Mouse (Mus musculus) midbrain, embryonic 10.5 days (tissue): Measurements from ENCODE around the gene Naxe. TPM values are rescaled to one million over a fixed set of nuclear protein-coding genes. Genes with fewer than 3 reads are reported as not detected.
A peak's percentile ranks its signal among the peaks of the same experiment; 100 is the strongest.

Experiments used
- DNase-seq: peaks from one replicate; pipeline ENCODE4 v3.0.0-alpha.2; 2017; ENCODE audit warnings: low spot score
- H3K27ac ChIP-seq: fragments of 300-500 bp; sonication (generic); replicated peaks from 2 replicates; pipeline ENCODE4 v1.5.1; 2016; ENCODE audit warnings: mild to moderate bottlenecking
- H3K27me3 ChIP-seq: fragments of 300-500 bp; sonication (generic); 2 replicates; pipeline ENCODE4 v1.6.1; 2016; ENCODE audit warnings: low read depth, mild to moderate bottlenecking; ENCODE audit not compliant: poor library complexity, severe bottlenecking
- H3K36me3 ChIP-seq: fragments of 300-500 bp; sonication (generic); 2 replicates; pipeline ENCODE4 v1.6.1; 2016; ENCODE audit warnings: mild to moderate bottlenecking, moderate library complexity
- H3K4me1 ChIP-seq: fragments of 300-500 bp; sonication (generic); 2 replicates; pipeline ENCODE4 v1.6.1; 2016
- H3K4me3 ChIP-seq: fragments of 300-500 bp; sonication (generic); 2 replicates; pipeline ENCODE4 v1.5.1; 2016; ENCODE audit warnings: mild to moderate bottlenecking, moderate library complexity
- H3K9me3 ChIP-seq: fragments of 300-500 bp; sonication (generic); replicated peaks from 2 replicates; pipeline ENCODE4 v1.6.1; 2016; ENCODE audit warnings: mild to moderate bottlenecking
- WGBS: fragments of 180-500 bp; shearing (Covaris S2); methylation state at CpG from one replicate; pipeline ENCODE4 v1.1.7; 2016; 5-methylcytosine and 5-hydroxymethylcytosine counted together
- polyA plus RNA-seq: library from polyadenylated mRNA; unstranded; fragments of >200 nt; fragmentation: Nextera tagmentation; extraction: Ambion mirVana; gene quantifications from 2 replicates; pipeline ENCODE4 v1.2.1, GENCODE M21; 2016

Naxe gene
- polyA plus RNA-seq, 1 experiment from 2014 or later = 126 TPM

DNA sequence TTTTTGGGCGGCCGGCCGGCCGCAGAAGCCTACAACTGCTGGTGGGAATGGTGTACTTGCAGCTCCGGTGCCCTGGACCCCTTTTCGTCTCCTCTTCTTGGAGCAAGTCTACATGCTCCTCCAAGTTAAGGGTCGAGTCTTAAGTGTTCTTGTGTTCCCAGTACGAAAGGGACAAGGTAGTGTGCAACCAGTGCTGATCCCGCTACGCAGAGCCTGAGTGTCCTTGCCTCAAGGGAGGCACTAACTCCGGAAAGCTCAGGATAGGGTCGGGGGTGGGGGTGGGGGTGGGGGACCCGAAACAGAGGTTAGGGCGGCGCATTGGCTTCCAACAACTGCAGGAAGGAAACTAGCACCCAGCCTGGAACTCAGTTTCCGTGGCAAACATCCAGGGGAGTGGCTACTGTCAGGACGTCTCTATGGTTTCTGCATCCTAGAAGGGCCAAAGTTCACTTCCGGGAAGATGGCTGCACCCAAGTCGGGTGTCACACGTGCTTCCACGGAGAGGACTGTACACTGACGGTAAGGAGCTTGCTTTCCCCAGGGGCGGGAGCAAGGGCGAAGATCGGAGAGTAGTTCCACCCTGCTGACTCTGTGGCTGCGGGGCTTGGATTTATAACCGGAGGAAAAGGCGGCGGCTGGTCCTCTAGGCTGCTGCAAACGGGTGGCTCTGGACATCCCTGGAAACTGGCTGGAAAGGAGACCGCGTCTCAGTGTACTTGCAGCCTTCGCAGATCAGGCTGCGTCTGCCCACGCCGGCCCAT lies 15.5 kb downstream of the Naxe start, which contains the start of gene Gpatch4:
Gpatch4 (plus strand) TSS at position 448 of the 761 bp plus-strand sequence.
- peak within 1 kb of the TSS; percentile 83 for H3K27ac ChIP-seq
- H3K27me3 ChIP-seq = peaks cover 12% of the 10 kb centered on the region
- WGBS = 9% methylated on average over 36 of the region's 36 CpGs
- DNase-seq = peak; percentile 86
- no peaks in the 10 kb centered on the region for H3K9me3 ChIP-seq
- H3K4me1 ChIP-seq = peaks cover 19% of the 10 kb centered on the region
- H3K36me3 ChIP-seq = peaks cover 11% of the 10 kb centered on the region
- H3K4me3 ChIP-seq = peak within 1 kb of the TSS; percentile 91

DNA sequence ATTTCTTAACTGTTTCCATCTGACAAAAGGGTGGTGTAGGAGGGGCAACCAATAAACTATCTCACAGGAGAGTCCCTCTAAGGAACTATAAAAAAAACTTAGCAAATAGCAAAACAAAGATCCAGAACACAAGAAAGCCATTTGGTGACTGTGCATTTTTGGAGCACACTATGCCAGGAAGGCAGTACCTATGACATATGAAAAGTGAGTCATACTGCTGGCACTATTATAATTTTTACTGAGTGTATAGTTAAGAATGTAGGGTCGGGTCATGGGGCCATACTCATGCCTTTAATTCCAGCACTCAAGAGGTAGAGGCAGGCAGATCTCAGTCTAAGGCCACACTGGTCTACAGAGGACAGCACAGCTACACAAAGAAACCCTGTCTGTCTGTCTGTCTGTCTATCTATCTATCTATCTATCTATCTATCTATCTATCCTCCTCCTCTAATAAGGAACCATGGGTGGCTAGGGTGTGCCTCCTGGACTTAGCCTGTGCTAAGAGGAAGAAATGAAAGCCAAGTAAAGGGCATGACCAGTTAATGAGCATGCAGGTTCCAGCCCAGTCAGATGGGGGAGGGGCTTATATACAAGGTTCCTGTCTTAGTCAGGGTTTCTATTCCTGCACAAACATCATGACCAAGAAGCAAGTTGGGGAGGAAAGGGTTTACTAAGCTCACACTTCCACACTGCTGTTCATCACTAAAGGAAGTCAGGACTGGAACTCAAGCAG lies 22.6 kb downstream of the Naxe start:
- Histone ChIP-seq H3K9me3 (no peaks in the 10 kb centered on the region), H3K4me1 (peaks cover 8% of the 10 kb centered on the region), H3K36me3 (no peaks in the 10 kb centered on the region), H3K27me3 (peaks cover 24% of the 10 kb centered on the region), H3K4me3 (no peak overlapping the region), H3K27ac (no peak overlapping the region)
- 75% methylated on average over 1 of the region's 1 CpGs for WGBS
- DNase-seq = no peak

DNA sequence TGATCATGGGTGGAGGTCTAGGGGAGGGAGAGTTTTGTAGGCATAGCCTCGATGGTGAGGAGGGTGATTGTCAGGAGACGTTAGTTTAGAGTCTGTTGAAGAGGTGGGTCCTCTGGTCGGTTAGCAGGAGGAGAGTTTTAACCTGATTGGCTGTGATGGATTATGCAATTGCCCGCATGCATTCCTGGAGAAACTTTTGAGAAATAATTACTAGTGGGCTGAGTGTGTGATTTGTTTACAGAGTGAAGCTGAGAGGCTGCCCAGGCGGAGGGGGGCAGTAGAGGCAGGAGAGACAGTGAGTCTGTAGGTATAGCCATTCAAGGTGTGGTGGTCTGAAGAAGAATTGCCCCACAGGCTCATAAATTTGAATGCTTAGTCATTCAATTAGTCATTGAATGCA lies 24.8 kb downstream of the Naxe start:
- peaks cover 11% of the 10 kb centered on the region for H3K4me1 ChIP-seq
- H3K4me3 ChIP-seq = no peak overlapping the region
- no peaks in the 10 kb centered on the region for H3K9me3 ChIP-seq
- H3K27me3 ChIP-seq = peaks cover 31% of the 10 kb centered on the region
- DNase-seq = no peak
- WGBS = 80% methylated on average over 5 of the region's 5 CpGs
- no peaks in the 10 kb centered on the region for H3K36me3 ChIP-seq
- no peak overlapping the region for H3K27ac ChIP-seq

DNA sequence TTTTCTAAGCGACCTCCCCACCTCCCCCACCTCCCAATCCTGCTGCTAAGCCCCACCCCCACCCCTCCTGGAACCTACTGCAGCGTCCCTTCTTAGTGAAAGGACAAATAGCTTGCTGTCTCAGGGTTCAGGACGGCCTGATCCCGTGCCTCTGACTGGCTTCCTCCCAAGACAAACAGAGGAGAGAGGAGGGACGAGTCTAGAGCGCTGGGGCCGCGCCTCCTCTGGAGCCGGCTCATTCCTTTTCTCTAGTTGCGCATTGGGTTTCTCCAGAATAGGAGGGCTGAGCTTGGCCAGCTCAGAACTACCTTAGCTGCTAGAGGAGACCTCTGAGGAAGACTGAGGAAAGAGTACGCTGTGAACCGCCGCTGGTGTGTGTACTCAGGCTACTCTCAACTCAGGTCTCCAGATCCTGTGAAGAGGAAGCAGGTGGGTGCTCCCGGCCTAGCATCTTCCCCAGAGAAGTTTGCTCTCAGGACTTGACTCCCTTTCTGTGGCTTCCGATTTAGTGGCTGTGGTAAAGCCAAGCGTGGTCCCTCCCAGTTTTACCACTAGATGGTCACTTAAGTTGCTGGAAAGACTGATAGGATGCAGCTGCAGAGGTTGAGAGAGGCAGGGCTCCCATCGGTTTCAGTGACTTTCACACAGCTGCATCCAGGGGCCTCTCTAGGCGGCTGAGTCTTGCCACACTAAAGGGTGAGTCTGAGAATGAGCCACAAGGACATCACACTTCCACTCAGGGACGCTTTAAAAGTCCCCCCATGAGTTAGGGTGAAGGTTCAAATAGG lies 27.5 kb downstream of the Naxe start:
- Histone ChIP-seq H3K27me3 (peaks cover 49% of the 10 kb centered on the region), H3K36me3 (no peaks in the 10 kb centered on the region)

DNA sequence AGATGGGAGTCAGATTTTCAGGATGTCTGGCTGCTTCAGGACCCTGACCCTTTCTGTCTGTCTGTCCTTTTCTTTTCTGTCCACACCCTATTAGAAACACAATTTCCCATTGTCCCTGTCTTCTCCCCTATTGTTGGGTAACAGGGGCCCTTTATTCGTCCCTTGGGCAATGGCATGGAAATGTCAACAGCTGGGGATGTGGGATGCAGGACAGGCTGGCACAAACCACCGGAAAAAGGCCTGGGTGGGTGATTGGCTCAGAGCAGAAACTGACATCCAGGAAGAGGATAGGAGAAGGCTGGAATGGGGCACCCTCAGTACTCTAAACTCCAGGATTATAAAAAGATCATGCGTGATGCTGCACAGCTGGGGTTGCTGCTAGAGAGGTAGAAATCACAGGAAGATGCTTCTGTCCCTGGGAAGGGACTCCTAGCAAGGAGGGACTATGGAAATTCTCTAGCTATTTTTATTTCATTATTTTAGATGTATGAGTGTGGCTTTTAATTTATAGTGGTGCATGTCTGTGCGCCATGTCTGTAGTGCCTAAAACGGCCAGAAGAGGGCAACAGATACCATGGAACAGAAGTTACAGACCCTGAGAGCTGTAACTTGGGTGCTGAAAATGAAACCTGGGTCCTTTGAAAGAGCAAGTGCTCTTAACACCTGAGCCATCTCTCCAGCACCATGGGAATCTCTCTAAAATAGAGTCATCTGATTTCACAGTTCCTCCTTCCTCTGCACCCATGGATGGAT lies 30.7 kb downstream of the Naxe start, which contains the start of gene Hapln2:
Hapln2 (minus strand) TSS at position 150 of the 753 bp plus-strand sequence.
- WGBS = 50% methylated on average over 5 of the region's 5 CpGs
- Histone ChIP-seq H3K9me3 (peaks cover 6% of the 10 kb centered on the region), H3K4me1 (peaks cover 28% of the 10 kb centered on the region), H3K27me3 (peaks cover 80% of the 10 kb centered on the region), H3K36me3 (no peaks in the 10 kb centered on the region), H3K27ac (no peak within 1 kb of the TSS), H3K4me3 (no peak within 1 kb of the TSS)
- DNase-seq = no peak

More for the DNA sequence above, 27.5 kb downstream of the Naxe start:
- Histone ChIP-seq H3K4me1 (peaks cover 11% of the 10 kb centered on the region), H3K27ac (no peak overlapping the region), H3K4me3 (no peak overlapping the region), H3K9me3 (peaks cover 6% of the 10 kb centered on the region)
- WGBS = 22% methylated on average over 19 of the region's 19 CpGs
- DNase-seq = no peak

DNA sequence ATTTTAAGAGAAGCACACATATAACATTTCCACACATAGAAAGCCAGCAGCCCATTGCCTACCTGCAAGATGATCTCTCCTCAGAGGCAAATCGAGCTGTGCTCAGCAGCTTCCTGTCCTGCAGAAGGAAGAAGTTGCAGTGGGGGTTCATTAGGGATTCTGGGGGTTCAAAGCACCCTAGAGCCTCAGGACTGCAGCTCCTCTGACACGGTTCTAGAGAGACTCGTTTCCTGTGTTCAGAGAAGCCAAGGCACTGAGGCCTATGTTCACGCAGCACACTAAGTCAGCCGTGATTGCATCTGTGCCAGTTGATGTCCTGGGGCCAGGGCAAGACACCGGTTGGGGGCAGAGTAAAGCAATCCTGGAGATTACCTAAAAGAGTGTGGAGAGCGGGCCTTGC lies 31.5 kb downstream of the Naxe start:
- peaks cover 80% of the 10 kb centered on the region for H3K27me3 ChIP-seq

DNA sequence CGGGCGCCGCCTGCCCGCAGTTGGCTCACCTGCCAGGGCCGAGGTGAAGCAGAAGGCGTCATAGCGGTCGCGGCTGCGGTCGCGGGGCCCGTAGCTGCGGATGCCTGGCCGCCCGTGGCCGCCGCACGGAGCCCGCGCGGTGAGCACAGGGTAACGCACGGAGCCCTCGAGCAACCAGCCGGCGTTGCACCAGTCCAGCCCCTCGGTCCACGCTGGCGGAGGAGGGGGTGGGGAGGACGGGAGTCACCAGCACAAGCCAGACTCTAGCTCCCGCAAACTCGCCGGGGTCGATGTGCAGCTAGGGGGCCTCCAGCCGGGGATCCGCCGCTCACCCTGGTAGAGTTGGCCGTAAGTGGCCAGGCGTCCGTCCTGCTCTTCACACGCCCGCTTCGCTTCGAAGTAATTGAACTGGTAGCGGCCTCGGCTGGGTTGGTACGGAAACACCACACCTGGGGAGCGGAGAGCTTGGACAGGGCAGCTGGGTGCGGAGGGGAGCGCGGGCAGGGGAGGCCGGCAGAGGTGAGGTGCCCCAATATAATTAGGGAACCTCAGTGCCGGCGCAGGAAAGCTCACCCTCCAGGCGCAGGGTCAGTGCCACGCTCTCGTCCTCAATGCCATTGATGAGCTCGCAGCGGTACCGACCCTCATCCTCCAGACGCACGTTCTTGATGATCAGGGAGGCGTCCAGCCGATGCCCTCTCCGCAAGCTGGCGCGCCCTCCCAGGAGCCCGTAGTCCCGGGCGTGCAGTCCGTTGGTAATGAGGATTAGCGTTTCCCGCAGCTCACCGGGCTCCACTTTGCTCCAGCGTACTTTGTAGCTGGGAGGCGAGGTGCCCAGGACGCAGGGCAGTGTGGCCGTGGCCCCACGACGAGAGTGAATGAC lies 34.9 kb downstream of the Naxe start:
- Histone ChIP-seq H3K27ac (no peak overlapping the region), H3K9me3 (peaks cover 6% of the 10 kb centered on the region), H3K27me3 (peaks cover 83% of the 10 kb centered on the region), H3K4me3 (peak overlapping the region; percentile 65), H3K36me3 (no peaks in the 10 kb centered on the region), H3K4me1 (peaks cover 22% of the 10 kb centered on the region)
- WGBS = under 1% methylated on average over 81 of the region's 81 CpGs
- DNase-seq = peak; percentile 46

More for the DNA sequence above, 31.5 kb downstream of the Naxe start:
- Histone ChIP-seq H3K36me3 (no peaks in the 10 kb centered on the region), H3K9me3 (peaks cover 6% of the 10 kb centered on the region), H3K4me3 (no peak overlapping the region), H3K27ac (no peak overlapping the region), H3K4me1 (peaks cover 33% of the 10 kb centered on the region)
- no peak for DNase-seq
- WGBS = 67% methylated on average over 7 of the region's 7 CpGs

DNA sequence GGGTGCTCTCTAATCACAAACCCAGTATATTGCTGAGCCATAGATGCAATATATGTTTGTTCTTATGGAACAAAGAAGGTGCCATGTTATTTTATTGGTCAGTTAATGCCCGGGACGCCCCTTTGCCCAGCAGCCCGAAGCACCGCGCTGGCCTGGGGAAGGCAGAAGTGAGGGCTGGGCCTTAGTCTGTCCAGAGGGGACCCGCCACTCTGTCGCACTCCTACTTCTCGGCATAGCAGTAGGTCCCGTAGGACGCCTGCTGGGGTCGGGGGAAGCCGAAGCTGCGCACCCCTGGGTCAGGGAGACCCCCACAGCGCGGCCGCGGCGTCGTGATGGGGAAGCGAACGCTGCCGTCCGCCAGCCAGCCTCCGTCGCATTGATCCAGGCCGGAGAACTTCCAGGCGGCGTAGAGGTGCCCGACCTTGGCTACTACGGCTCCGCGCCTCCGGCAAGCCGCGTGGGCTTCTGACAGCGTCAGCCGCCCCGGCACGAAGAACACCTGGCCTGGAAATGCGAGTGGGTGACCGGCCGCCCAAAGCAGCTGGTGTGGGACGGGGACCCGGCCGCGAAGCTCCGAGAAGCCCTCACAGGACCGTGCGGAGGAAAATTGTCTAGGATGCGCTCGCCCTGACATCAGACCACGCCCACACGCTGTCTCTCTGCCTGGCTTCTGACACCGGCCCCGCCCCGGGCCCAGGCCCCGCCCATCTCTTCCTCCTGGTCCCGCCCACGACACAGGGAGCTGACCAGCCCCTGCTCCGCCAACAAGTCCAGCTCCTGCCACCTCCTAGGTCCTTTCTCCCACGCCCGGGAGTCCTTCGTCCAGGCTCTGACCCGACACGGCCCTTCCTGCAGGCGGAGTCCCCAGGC lies 35.7 kb downstream of the Naxe start:
- Histone ChIP-seq H3K4me1 (peaks cover 22% of the 10 kb centered on the region), H3K4me3 (peak overlapping the region; percentile 65), H3K27me3 (peaks cover 86% of the 10 kb centered on the region), H3K9me3 (no peaks in the 10 kb centered on the region), H3K27ac (no peak overlapping the region), H3K36me3 (no peaks in the 10 kb centered on the region)
- under 1% methylated on average over 66 of the region's 66 CpGs for WGBS
- DNase-seq = peak; percentile 95

DNA sequence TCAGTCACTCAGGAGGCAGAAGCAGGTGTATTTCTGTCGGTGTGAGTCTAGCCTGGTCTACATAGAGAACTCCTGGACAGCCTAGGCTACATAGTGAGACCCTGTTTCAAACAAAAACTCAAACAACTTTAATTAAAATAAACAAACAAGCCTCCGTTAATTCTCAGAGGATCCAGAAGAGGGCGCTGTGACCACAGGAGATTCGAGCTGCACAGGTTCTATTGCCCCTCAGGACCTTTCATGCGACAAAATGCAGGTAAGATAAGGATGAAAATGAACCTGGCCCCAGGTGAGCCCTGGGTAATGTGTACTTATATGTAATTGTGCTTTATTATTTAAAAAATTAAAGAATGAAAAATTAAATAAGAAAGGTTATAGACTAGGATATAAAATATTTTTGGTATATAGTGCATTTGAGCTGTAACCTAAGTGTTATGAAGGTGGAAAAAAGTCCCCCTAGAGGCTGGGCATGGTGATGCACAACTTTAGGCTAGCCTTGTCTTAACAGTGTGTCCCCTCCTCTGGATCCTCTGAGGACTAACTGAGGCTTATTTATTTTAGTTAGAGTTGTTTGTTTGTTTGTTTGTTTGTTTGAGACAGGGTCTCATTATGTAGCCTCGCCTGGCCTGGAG lies 47.5 kb downstream of the Naxe start:
- 12% methylated on average over 6 of the region's 6 CpGs for WGBS

More for the DNA sequence above, 47.5 kb downstream of the Naxe start:
- Histone ChIP-seq H3K27me3 (peaks cover 6% of the 10 kb centered on the region), H3K9me3 (0 out of 2 replicates have a peak, but pooled peaks cover 4% of the 10 kb centered on the region), H3K4me3 (no peak overlapping the region), H3K4me1 (no peaks in the 10 kb centered on the region), H3K27ac (no peak overlapping the region), H3K36me3 (no peaks in the 10 kb centered on the region)
- no peak for DNase-seq
